Comparison of ENCODE assay signal across 10 mouse cellular contexts in the genomic region with DNA sequence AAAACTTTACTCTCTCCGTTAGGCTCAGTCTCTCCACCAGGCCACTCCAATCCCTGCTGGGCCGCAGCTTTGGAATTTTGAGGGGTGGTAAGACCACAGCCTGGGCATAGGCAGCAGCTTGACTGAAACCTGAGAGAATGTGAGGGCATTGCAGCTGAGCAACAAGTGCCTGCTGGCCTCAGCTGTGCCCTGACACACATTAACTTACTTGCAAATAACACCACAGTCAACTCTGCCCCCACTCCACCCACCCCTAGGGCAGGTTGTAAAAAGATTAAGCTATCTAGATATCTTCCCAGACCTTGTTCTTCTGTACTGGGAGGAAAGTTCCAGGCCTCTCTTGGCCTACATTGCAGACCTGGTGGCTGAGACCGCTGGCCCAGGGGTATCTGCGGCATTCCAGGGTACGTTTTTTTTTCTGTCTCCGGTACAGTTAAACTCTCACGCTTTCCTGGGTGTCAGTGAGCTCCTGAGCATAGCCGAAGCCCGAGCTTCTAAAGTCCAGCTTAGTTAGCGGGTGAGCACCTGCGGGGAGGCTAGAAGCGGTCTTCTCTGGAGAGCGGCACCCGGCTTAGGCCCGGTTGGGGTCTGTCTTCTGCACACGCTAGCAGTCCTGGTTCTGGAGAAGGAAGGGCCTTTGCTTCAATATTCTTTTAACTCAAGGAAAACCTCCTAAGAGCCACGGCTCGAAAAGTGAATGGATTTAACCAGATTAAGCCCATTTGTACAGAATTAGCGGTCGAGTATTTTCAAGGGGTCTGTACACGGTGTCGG. TPM values are rescaled to one million over a fixed set of nuclear protein-coding genes. Genes with fewer than 3 reads are reported as not detected.
DNase-seq lines count a peak whose midpoint lies in the region; ATAC-seq lines count a peak whose summit lies in the region.
"Had no signal": no experiment of that assay in that cellular context is flagged by ENCODE, and none has a peak within 500 bp of the region (broad histone marks: within the 10 kb centered on the region; RNA-seq: fewer than 3 reads in every experiment).

No protein-coding gene starts in this region.

- DNase-seq in embryo, embryonic 10.5 days (ENCODE audit: low spot score), result peak; percentile 50
- peak; percentile 25 for DNase-seq in forebrain, embryonic 14.5 days (ENCODE audit: low spot score)
- DNase-seq in neural tube, embryonic 10.5 days (ENCODE audit: extremely low spot score, low spot score), result peak; percentile 65
- DNase-seq in ovary, postnatal 14 days (ENCODE audit: low spot score), result no peak
- DNase-seq in frontal cortex, postnatal 14 days (ENCODE audit: low spot score in 2 of 2), result no peak
- no peak for DNase-seq in natural killer cell, adult 2 months (ENCODE audit: low spot score in 2 of 2)
- DNase-seq: cerebellum, adult 9-11 months; heart, adult 2 months had no signal

- H3K9me3 ChIP-seq in forebrain, embryonic 14.5 days (replicated peaks; ENCODE audit: control insufficient read depth, low read length), result no peaks in the 10 kb centered on the region
- no peaks in the 10 kb centered on the region for H3K9me3 ChIP-seq in kidney, embryonic 15.5 days (replicated peaks)

- WGBS in forebrain, embryonic 14.5 days, result 8% methylated on average over 22 of the region's 22 CpGs
- 5% methylated on average over 22 of the region's 22 CpGs for WGBS in kidney, embryonic 15.5 days

- H3K27me3 ChIP-seq in forebrain, embryonic 14.5 days (replicated peaks; ENCODE audit: control insufficient read depth, insufficient read depth, low read length), result peaks cover 29% of the 10 kb centered on the region
- H3K27me3 ChIP-seq in kidney, embryonic 15.5 days, result peaks cover 99% of the 10 kb centered on the region

- H3K36me3 ChIP-seq in forebrain, embryonic 14.5 days (ENCODE audit: control insufficient read depth, insufficient read depth, low read length), result no peaks in the 10 kb centered on the region
- H3K36me3 ChIP-seq in kidney, embryonic 15.5 days, result no peaks in the 10 kb centered on the region

- H3K9ac ChIP-seq in forebrain, embryonic 14.5 days (ENCODE audit: low read length), result peak overlapping the region; percentile 55
- H3K9ac ChIP-seq in kidney, embryonic 15.5 days, result no peak overlapping the region

- H3K4me2 ChIP-seq in forebrain, embryonic 14.5 days (ENCODE audit: low read length), result peak overlapping the region; percentile 89
- 0 out of 2 replicates have a peak overlapping the region, but pooled peaks have one; percentile 9 for H3K4me2 ChIP-seq in kidney, embryonic 15.5 days

- no peak overlapping the region; the same call in 1 of the 2 replicates for H3K27ac ChIP-seq in forebrain, embryonic 14.5 days (ENCODE audit: low read depth, low read length)
- no peak overlapping the region for H3K27ac ChIP-seq in kidney, embryonic 15.5 days
- H3K27ac ChIP-seq: heart, adult 2 months had no signal

- no peak for ATAC-seq in forebrain, embryonic 14.5 days
- no peak; the same call in 1 of the 2 replicates for ATAC-seq in kidney, embryonic 15.5 days (replicated peaks; ENCODE audit: low FRiP score)
- ATAC-seq: Patski had no signal

- peaks cover 28% of the 10 kb centered on the region for H3K4me1 ChIP-seq in forebrain, embryonic 14.5 days (ENCODE audit: control insufficient read depth, insufficient read depth, low read length)
- peaks cover 65% of the 10 kb centered on the region for H3K4me1 ChIP-seq in kidney, embryonic 15.5 days

- peak overlapping the region; percentile 43 for H3K4me3 ChIP-seq in forebrain, embryonic 14.5 days (ENCODE audit: low read depth, low read length)
- no peak overlapping the region; the same call in 1 of the 2 replicates for H3K4me3 ChIP-seq in kidney, embryonic 15.5 days (replicated peaks)
- H3K4me3 ChIP-seq: heart, adult 2 months had no signal

RNA-seq across cellular contexts. Expression of a gene that starts 1.8 kb away (rescaled TPM):
- 8.1 and 9.5 TPM in 2 replicates for polyA plus RNA-seq in forebrain, embryonic 14.5 days (2014; fragmentation: Nextera tagmentation; extraction: Ambion mirVana)
- polyA plus RNA-seq in kidney, embryonic 15.5 days (2015; fragmentation: Nextera tagmentation; extraction: Ambion mirVana), result 0.14 and 0.17 TPM in 2 replicates
- polyA plus RNA-seq: heart, adult 2 months had no signal

Comparison
In these comparisons a context has a peak if more than half of its experiments do, and no peak if none do; other contexts are left out.
1. DNase-seq: peak in embryo, embryonic 10.5 days (single experiment), forebrain, embryonic 14.5 days (single experiment) and neural tube, embryonic 10.5 days (single experiment); none in ovary, postnatal 14 days (single experiment), frontal cortex, postnatal 14 days (0 of 2) and natural killer cell, adult 2 months (0 of 2).